Mouse (Mus musculus) C2C12 (cell line): Measurements from ENCODE around the gene Zglp1. TPM values are rescaled to one million over a fixed set of nuclear protein-coding genes. Genes with fewer than 3 reads are reported as not detected.
A peak's percentile ranks its signal among the peaks of the same experiment; 100 is the strongest.

ENCODE experiments used
- H3K27me3 ChIP-seq: one replicate; pipeline ENCODE4 v1.6.1; 2011; ENCODE audit not compliant: control insufficient read depth, insufficient read depth, insufficient read length
- H3K36me3 ChIP-seq: one replicate; pipeline ENCODE4 v1.6.1; 2011; ENCODE audit not compliant: control insufficient read depth, insufficient read depth
- H3K4me3 ChIP-seq: one replicate; pipeline ENCODE4 v1.5.1; 2011; ENCODE audit warnings: mild to moderate bottlenecking, control low read depth; ENCODE audit not compliant: poor library complexity, insufficient read depth, severe bottlenecking
- H3K79me2 ChIP-seq: one replicate; pipeline ENCODE4 v1.6.1; 2011; ENCODE audit not compliant: control insufficient read depth, insufficient read depth
- H3K79me3 ChIP-seq: one replicate; pipeline ENCODE4 v1.6.1; 2011; ENCODE audit warnings: low read depth, control low read depth
- H3ac ChIP-seq: one replicate; pipeline ENCODE3; 2011; ENCODE audit warnings: low read depth; ENCODE audit not compliant: control insufficient read depth, insufficient read length
- CEBPB ChIP-seq: IDR thresholded peaks from one replicate; pipeline ENCODE4 v1.6.1; 2011; ENCODE audit warnings: low read depth, mild to moderate bottlenecking, control low read depth, moderate library complexity
- CTCF ChIP-seq: IDR thresholded peaks from one replicate; pipeline ENCODE4 v1.5.1; 2011; ENCODE audit not compliant: control insufficient read depth, insufficient read depth, insufficient read length
- FOSL1 ChIP-seq: IDR thresholded peaks from one replicate; pipeline ENCODE4 v1.8.0; 2011; ENCODE audit warnings: mild to moderate bottlenecking, low read length; ENCODE audit not compliant: poor library complexity, insufficient read depth, severe bottlenecking
- MAX ChIP-seq: IDR thresholded peaks from one replicate; pipeline ENCODE4 v1.6.1; 2011; ENCODE audit warnings: mild to moderate bottlenecking, control low read depth
- MYOD1 ChIP-seq: IDR thresholded peaks from one replicate; pipeline ENCODE4 v1.6.1; 2011; ENCODE audit warnings: low read depth; ENCODE audit not compliant: control insufficient read depth, insufficient read length
- MYOG ChIP-seq: IDR thresholded peaks from one replicate; pipeline ENCODE4 v1.6.1; 2011; ENCODE audit not compliant: control insufficient read depth, insufficient read length; ENCODE audit errors: extremely low read depth
- USF1 ChIP-seq: IDR thresholded peaks from one replicate; pipeline ENCODE4 v1.6.1; 2011; ENCODE audit warnings: low read depth, mild to moderate bottlenecking, control low read depth, moderate library complexity
- polyA plus RNA-seq: library from polyadenylated mRNA; unstranded; fragments of >200 nt; fragmentation: generic; extraction: Trizol; gene quantifications from one replicate; pipeline ENCODE4 v1.2.1, GENCODE M21; 2012; ENCODE audit warnings: missing spikeins

The Zglp1 gene
- polyA plus RNA-seq, 1 experiment, result 0.43 TPM

DNA sequence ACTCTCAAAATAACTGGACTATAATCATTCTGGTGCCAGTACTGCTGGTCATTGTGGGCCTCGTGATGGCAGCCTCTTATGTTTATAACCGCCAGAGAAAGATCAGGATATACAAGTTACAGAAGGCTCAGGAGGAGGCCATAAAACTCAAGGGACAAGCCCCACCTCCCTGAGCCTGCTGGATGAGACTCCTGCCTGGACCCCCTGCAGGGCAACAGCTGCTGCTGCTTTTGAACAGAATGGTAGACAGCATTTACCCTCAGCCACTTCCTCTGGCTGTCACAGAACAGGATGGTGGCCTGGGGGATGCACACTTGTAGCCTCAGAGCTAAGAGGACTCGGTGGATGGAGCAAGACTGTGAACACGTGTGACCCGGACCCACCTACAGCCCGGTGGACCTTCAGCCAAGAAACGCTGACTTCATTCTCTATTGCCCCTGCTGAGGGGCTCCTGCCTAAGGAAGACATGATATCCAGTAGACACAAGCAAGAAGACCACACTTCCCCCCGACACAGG, 39.1 kb downstream of the Zglp1 start:
- Histone ChIP-seq H3K79me3 (no peaks in the 10 kb centered on the region), H3K4me3 (no peak overlapping the region), H3K27me3 (no peaks in the 10 kb centered on the region), H3K36me3 (no peaks in the 10 kb centered on the region), H3K79me2 (no peaks in the 10 kb centered on the region), H3ac (no peak overlapping the region)
- TF ChIP-seq CTCF (no peak), MYOD1 (peak; percentile 52), CEBPB (no peak)

DNA sequence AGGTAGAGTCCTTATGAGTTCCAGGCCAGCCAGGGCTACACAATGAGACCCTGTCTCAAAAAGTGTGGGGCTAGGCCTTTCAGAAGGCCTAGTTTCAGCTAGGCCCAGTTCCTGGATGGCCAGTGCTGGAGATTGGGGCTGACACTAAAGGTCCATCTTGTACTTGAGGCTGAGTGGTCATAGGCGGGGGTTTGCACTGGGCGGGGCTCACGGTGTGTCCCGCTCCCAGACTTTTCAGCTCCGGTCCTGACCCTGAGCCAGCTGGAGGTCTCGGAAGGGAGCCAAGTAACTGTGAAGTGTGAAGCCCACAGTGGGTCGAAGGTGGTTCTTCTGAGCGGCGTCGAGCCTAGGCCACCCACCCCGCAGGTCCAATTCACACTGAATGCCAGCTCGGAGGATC, 40.0 kb downstream of the Zglp1 start:
- no peak overlapping the region for H3ac ChIP-seq
- no peaks in the 10 kb centered on the region for H3K79me2 ChIP-seq
- no peaks in the 10 kb centered on the region for H3K79me3 ChIP-seq
- H3K27me3 ChIP-seq, result no peaks in the 10 kb centered on the region
- no peak for TF ChIP-seq MAX
- no peak for TF ChIP-seq MYOD1
- TF ChIP-seq CTCF, result no peak
- TF ChIP-seq FOSL1, result no peak
- TF ChIP-seq MYOG, result no peak
- TF ChIP-seq USF1, result no peak
- no peaks in the 10 kb centered on the region for H3K36me3 ChIP-seq
- no peak overlapping the region for H3K4me3 ChIP-seq

DNA sequence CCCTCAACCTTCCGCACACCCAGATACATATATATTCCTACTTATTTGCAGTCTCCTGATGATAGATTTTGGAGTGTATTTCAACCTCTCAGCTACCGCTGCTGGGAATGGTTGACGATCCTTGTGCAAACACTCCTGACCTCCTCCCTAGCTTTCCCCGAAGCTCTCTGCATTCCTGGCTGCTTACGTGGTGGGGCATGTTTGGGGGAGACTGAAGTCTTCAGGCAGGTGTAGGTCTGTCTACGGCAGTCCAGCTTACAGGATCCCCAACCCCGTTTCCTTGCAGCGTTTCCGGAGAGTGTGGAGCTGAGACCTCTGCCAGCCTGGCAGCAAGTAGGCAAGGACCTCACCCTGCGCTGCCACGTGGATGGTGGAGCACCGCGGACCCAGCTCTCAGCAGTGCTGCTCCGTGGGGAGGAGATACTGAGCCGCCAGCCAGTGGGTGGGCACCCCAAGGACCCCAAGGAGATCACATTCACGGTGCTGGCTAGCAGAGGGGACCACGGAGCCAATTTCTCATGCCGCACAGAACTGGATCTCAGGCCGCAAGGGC, 41.6 kb downstream of the Zglp1 start:
- Histone ChIP-seq H3K79me3 (no peaks in the 10 kb centered on the region), H3K79me2 (no peaks in the 10 kb centered on the region), H3K4me3 (no peak overlapping the region), H3K27me3 (no peaks in the 10 kb centered on the region), H3K36me3 (no peaks in the 10 kb centered on the region), H3ac (no peak overlapping the region)
- TF ChIP-seq MYOD1 (no peak), MAX (no peak), CEBPB (no peak), CTCF (no peak), MYOG (no peak), FOSL1 (no peak), USF1 (no peak)

DNA sequence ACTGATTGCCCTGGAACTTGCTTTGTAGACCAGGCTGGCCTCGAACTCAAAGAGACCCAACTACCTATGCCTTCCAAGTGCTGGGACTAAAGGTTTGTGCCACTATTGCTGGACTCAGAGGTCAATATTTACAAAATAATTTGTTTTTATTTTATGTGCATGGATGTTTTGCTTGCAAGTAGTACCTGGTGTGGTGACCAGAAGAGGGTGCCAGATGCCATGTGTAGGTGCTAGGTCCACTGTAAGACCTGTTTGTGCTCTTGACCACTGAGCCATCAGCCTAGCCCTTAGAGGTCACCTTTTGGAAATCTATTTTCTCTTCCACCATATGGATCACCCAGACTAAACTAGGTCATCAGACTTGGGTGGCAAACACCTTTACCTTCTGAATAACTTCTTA, 44.2 kb downstream of the Zglp1 start:
- H3K79me2 ChIP-seq, result no peaks in the 10 kb centered on the region
- TF ChIP-seq CTCF (no peak), MYOG (no peak), MYOD1 (no peak), FOSL1 (no peak), CEBPB (no peak), USF1 (no peak), MAX (no peak)

DNA sequence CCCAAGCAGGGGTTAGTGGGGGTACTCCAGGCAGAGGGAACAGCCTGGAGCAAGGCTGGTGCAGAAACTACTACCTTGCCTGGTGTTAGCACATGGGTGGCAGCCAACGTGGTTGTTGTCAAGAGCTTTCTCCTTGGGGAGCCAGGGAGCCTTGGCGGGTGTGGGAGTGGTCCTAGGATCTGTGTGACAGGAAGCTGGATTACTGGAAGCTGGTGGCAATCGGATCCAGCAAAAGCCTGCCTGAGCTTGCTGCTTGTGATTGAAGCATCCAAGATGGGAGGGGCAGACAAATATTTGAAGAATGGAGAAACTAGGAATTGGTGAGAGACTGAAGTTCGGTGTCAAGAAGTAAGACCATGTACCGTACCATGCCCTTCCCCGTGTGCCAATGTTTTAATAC, 44.6 kb downstream of the Zglp1 start:
- TF ChIP-seq CTCF, result no peak
- no peak for TF ChIP-seq MYOD1
- no peak for TF ChIP-seq MYOG
- TF ChIP-seq CEBPB, result no peak
- no peak for TF ChIP-seq USF1
- no peak for TF ChIP-seq MAX
- no peak for TF ChIP-seq FOSL1
- Histone ChIP-seq H3ac (no peak overlapping the region), H3K4me3 (no peak overlapping the region), H3K27me3 (no peaks in the 10 kb centered on the region), H3K79me3 (no peaks in the 10 kb centered on the region), H3K36me3 (no peaks in the 10 kb centered on the region), H3K79me2 (no peaks in the 10 kb centered on the region)

More for the DNA sequence above, 44.2 kb downstream of the Zglp1 start:
- Histone ChIP-seq H3ac (no peak overlapping the region), H3K79me3 (no peaks in the 10 kb centered on the region), H3K27me3 (no peaks in the 10 kb centered on the region), H3K36me3 (no peaks in the 10 kb centered on the region), H3K4me3 (no peak overlapping the region)

DNA sequence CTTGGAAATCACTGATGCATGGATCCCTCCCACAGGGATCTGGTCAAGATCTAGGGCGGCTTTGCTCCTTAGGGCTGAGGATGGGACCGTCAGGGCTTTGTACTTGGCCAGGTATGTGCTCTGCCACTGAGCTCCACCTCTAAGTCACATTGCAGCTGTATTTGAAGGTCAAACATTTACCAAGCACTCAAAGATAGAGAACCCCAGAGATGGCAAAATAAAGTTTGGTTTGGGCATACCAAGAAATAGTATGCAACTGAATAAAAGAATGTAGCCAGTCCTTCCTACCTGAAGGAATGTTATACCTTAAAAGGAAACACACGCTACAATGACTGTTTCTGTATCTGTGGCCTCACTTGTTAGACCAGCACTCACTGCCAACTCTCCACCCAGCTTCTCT, 45.5 kb downstream of the Zglp1 start:
- Histone ChIP-seq H3K79me3 (no peaks in the 10 kb centered on the region), H3K79me2 (no peaks in the 10 kb centered on the region), H3K4me3 (no peak overlapping the region), H3K36me3 (no peaks in the 10 kb centered on the region), H3K27me3 (peaks cover 6% of the 10 kb centered on the region), H3ac (no peak overlapping the region)
- no peak for TF ChIP-seq CEBPB
- TF ChIP-seq MYOG, result no peak
- TF ChIP-seq CTCF, result no peak
- no peak for TF ChIP-seq USF1
- no peak for TF ChIP-seq MYOD1
- no peak for TF ChIP-seq MAX
- no peak for TF ChIP-seq FOSL1
